Mouse (Mus musculus) forebrain, embryonic 10.5 days (tissue): Measurements from ENCODE around the gene Apoa1. TPM values are rescaled to one million over a fixed set of nuclear protein-coding genes. Genes with fewer than 3 reads are reported as not detected.

ENCODE experiments used
- DNase-seq: peaks from one replicate; pipeline ENCODE4 v3.0.0-alpha.2; 2017; ENCODE audit warnings: low spot score; ENCODE audit errors: extremely low spot score
- H3K27ac ChIP-seq: fragments of 300-500 bp; sonication (generic); 2 replicates; pipeline ENCODE4 v1.5.1; 2016; ENCODE audit warnings: mild to moderate bottlenecking
- H3K27me3 ChIP-seq: fragments of 300-500 bp; sonication (generic); 2 replicates; pipeline ENCODE4 v1.6.1; 2016; ENCODE audit warnings: mild to moderate bottlenecking; ENCODE audit not compliant: poor library complexity, severe bottlenecking
- H3K36me3 ChIP-seq: fragments of 300-500 bp; sonication (generic); replicated peaks from 2 replicates; pipeline ENCODE4 v1.6.1; 2016; ENCODE audit warnings: mild to moderate bottlenecking, moderate library complexity
- H3K4me1 ChIP-seq: fragments of 300-500 bp; sonication (generic); 2 replicates; pipeline ENCODE4 v1.6.1; 2016
- H3K4me3 ChIP-seq: fragments of 300-500 bp; sonication (generic); 2 replicates; pipeline ENCODE4 v1.5.1; 2016; ENCODE audit warnings: mild to moderate bottlenecking, moderate library complexity
- H3K9me3 ChIP-seq: fragments of 300-500 bp; sonication (generic); 2 replicates; pipeline ENCODE4 v1.6.1; 2016; ENCODE audit warnings: mild to moderate bottlenecking, moderate library complexity
- WGBS: fragments of 180-500 bp; shearing (Covaris S2); methylation state at CpG from one replicate; pipeline ENCODE4 v1.1.7; 2016; 5-methylcytosine and 5-hydroxymethylcytosine counted together
- polyA plus RNA-seq: library from polyadenylated mRNA; unstranded; fragments of >200 nt; fragmentation: Nextera tagmentation; extraction: Ambion mirVana; gene quantifications from 2 replicates; pipeline ENCODE4 v1.2.1, GENCODE M21; 2016

Gene Apoa1
- polyA plus RNA-seq, 1 experiment from 2014 or later = 0.95 TPM

DNA sequence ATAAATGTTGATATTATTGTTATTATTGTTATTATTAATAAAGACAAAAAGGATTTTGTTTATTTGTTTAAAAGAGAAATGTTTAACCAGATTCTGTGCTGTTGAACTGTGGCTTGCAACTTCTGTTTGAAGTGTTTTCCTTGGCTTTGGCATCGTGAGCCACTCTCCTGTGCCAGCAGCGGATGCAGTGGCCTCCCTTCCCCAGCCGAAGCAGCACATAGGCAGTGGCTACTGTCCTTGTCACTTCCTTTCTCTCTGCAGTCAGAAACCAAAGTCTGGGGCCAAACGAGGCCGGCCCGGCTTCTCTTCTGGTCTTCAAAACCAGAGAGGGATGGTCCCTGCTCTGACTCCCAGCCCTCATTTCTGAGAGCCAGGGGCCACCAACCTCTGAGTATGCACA lies 5.3 kb upstream of the Apoa1 start:
- Histone ChIP-seq H3K4me3 (no peak overlapping the region), H3K27ac (no peak overlapping the region), H3K4me1 (no peaks in the 10 kb centered on the region), H3K27me3 (no peaks in the 10 kb centered on the region), H3K36me3 (peaks cover 47% of the 10 kb centered on the region), H3K9me3 (no peaks in the 10 kb centered on the region)
- 89% methylated on average over 6 of the region's 6 CpGs for WGBS
- DNase-seq = no peak

DNA sequence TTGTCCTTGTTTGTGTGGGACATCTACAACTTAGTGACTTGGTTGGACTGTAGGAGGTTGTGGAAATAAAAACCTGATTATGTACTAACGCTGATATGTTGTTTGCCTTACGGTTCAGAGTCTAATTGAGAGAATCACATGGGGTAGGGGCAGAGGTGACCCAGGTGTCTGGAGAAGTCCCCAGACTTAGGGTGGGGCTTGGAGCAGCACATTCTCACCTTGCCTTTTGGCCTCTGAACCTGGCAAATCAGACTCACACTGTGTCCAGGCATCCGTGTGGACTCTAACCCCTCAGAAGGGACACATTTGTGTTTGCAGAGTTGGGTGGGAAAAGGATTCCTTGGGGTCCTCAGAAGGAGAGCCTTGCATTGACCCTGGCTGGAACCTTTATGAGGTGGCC lies 4.3 kb upstream of the Apoa1 start:
- Histone ChIP-seq H3K4me1 (no peaks in the 10 kb centered on the region), H3K4me3 (no peak overlapping the region), H3K36me3 (peaks cover 43% of the 10 kb centered on the region), H3K27me3 (peaks cover 6% of the 10 kb centered on the region; the same call in 1 of the 2 replicates), H3K9me3 (no peaks in the 10 kb centered on the region), H3K27ac (no peak overlapping the region)
- WGBS = 96% methylated on average over 3 of the region's 3 CpGs
- DNase-seq = no peak

DNA sequence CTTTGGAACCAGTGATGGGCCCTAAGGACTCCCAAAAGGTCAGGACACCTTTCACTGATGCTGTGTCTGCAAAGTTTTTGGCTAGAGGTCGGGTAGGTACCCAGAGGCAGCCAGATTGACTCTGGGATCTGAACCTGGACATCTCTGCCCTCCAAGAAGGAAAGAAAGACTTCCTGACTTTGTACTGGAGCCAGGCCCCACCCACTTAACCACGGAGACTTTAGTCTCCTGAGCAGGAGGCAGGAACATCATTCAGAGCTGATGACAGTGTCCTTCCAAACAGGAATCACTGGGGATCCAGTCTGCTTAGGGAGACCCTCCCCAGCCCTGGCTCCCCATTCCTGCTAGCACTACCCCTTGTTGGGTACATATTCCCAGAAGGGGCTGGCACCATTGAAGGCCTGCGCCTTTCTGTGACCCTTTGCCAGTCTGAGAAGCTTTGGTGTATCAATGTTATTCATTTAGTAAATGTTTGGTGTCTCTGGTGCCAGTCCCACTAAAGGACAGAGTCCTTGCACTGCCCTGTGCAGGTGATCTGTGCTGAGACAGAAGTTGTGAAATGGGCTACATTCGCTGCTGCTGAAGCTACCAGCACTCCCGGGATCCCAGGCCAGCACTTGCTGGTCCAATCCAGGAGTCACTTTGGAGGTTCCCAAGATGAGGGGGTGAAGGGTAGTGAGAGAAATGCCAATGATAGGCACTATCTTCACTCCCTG lies 3.3 kb upstream of the Apoa1 start:
- no peak overlapping the region for H3K27ac ChIP-seq
- DNase-seq = no peak
- no peaks in the 10 kb centered on the region for H3K9me3 ChIP-seq
- H3K4me1 ChIP-seq = peaks cover 7% of the 10 kb centered on the region
- H3K36me3 ChIP-seq = peaks cover 33% of the 10 kb centered on the region
- H3K27me3 ChIP-seq = peaks cover 10% of the 10 kb centered on the region; the same call in 1 of the 2 replicates
- H3K4me3 ChIP-seq = no peak overlapping the region
- 69% methylated on average over 5 of the region's 5 CpGs for WGBS

DNA sequence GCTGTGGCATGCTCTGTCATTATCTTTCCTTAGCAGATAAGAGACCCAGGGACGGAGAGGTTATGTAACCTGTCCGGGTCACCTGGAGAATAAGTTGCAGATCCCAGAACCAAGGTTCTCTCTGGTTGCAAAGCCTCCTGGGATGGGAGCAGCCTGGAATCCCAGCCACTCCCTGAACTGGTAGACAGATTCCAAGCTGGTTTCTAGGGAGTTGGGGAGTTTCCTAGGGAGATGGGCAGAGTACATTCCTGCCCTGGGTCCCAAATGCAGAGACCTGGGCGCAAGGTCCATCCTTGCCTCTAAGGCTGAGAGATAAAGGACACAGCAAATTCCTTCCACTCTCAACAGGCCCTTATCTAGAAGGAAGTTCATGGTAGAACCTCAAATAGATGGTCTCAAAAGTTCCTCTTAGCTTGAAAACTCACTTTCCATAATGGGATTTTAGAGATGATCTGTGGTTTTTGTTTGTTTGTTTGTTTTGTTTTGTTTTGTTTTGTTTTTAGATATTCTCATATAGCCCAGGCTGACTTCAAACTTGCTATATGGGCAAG lies 1.2 kb upstream of the Apoa1 start:
- 89% methylated on average over 3 of the region's 3 CpGs for WGBS
- Histone ChIP-seq H3K4me3 (no peak overlapping the region), H3K9me3 (no peaks in the 10 kb centered on the region), H3K27ac (no peak overlapping the region), H3K27me3 (peaks cover 27% of the 10 kb centered on the region), H3K36me3 (peaks cover 13% of the 10 kb centered on the region), H3K4me1 (peaks cover 16% of the 10 kb centered on the region)
- no peak for DNase-seq

DNA sequence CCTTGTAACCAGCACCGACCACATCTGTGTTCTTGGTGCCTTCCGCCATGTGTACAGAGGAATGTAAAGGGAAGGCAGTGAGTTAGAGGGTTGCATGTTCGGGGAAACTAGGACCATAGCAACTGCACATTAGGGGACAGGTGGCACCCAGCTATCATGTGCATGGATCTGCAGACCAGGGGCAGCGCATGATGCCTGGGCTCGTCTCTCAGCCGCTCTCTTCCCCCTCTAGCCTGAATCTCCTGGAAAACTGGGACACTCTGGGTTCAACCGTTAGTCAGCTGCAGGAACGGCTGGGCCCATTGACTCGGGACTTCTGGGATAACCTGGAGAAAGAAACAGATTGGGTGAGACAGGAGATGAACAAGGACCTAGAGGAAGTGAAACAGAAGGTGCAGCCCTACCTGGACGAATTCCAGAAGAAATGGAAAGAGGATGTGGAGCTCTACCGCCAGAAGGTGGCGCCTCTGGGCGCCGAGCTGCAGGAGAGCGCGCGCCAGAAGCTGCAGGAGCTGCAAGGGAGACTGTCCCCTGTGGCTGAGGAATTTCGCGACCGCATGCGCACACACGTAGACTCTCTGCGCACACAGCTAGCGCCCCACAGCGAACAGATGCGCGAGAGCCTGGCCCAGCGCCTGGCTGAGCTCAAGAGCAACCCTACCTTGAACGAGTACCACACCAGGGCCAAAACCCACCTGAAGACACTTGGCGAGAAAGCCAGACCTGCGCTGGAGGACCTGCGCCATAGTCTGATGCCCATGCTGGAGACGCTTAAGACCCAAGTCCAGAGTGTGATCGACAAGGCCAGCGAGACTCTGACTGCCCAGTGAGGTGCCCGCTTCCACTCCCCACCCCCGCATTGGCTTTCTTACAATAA lies 1.4 kb downstream of the Apoa1 start:
- Histone ChIP-seq H3K36me3 (no peaks in the 10 kb centered on the region), H3K4me3 (peak overlapping the region; percentile 61), H3K9me3 (no peaks in the 10 kb centered on the region), H3K27me3 (peaks cover 31% of the 10 kb centered on the region), H3K4me1 (peaks cover 16% of the 10 kb centered on the region), H3K27ac (peak overlapping the region; percentile 86)
- WGBS = 15% methylated on average over 37 of the region's 37 CpGs
- peak; percentile 83 for DNase-seq

DNA sequence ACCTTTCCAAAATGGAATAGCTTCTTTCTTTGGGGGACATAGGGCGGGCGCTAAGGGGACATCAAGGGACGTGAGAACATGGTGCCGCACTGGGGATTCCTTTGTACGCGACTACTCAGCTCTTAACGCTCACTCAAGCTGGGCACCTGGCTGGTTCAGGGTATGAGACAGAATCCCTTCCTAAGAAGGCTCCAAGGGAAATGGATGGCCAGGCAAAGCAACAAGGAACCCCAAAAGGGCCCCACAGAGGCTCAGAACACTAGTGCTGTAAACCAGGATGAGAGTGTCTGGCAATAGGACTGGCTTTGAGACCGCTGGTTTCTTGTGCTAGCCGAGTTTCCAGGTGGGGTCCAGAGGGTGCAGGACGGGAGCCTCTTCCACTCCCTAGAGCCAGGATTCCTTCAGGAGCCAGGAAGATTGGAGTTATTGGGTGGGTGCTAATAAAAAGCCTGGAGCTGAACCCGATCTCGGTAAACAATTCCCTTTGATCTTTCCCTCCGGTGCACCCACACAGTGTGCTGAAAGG lies 2.1 kb downstream of the Apoa1 start:
- Histone ChIP-seq H3K27me3 (peaks cover 31% of the 10 kb centered on the region), H3K4me1 (peaks cover 23% of the 10 kb centered on the region), H3K36me3 (no peaks in the 10 kb centered on the region), H3K27ac (peak overlapping the region; percentile 86), H3K9me3 (no peaks in the 10 kb centered on the region), H3K4me3 (peak overlapping the region; percentile 61)
- WGBS = 25% methylated on average over 13 of the region's 13 CpGs
- no peak for DNase-seq

DNA sequence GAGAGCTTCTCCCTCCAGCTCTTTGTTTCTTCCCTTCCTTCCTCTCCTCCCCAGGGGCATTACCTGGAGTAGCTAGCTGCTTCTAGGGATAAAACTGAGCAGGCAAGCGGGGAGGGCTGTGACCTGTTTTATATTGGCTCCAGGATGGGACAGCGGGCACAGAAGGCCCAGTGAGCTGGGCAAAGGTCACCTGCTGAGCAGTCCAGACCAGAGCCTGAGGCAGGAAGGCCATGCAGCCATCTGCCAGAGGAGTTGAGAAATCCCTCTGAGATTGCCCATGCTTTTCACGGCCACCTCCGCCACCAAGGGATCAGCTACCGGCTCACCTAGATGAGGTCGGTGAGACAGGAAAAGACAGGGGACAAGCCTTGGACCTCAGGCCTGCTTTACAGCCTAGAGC lies 6.8 kb downstream of the Apoa1 start:
- H3K27me3 ChIP-seq = peaks cover 20% of the 10 kb centered on the region
- H3K27ac ChIP-seq = peak overlapping the region; percentile 46
- DNase-seq = no peak
- 88% methylated on average over 6 of the region's 6 CpGs for WGBS
- peaks cover 18% of the 10 kb centered on the region for H3K4me1 ChIP-seq
- H3K9me3 ChIP-seq = no peaks in the 10 kb centered on the region
- no peaks in the 10 kb centered on the region for H3K36me3 ChIP-seq
- no peak overlapping the region for H3K4me3 ChIP-seq

DNA sequence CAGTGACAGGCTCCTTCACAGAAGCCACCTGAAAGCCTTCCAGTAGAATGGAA lies 7.0 kb downstream of the Apoa1 start, which contains the start of gene Apoc3:
Apoc3 (minus strand) TSS at position 41 of the 53 bp plus-strand sequence.
- H3K36me3 ChIP-seq = no peaks in the 10 kb centered on the region
- no peak for DNase-seq
- H3K4me3 ChIP-seq = no peak within 1 kb of the TSS
- H3K27me3 ChIP-seq = peaks cover 19% of the 10 kb centered on the region
- H3K9me3 ChIP-seq = no peaks in the 10 kb centered on the region
- peak within 1 kb of the TSS; percentile 46 for H3K27ac ChIP-seq
- H3K4me1 ChIP-seq = peaks cover 16% of the 10 kb centered on the region

DNA sequence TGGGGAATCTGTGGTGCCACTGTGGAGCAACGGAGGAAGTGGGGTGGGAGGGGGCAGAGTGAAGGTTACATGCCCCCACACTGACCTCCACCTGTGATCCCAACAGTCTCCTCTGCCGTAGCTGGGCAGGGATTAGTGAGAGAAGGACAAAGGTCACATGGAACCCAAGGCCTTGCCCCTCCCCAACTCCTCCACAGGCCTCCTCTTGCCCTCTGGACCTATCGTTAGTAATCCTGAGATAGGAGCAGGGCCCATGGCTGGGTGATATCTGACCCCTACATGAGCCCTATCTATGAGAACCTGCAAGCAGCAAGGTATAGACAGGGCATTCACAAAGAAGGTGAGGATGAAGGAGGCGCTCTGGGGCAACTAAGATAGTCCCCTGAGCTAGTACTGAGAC lies 7.3 kb downstream of the Apoa1 start:
- peaks cover 17% of the 10 kb centered on the region for H3K27me3 ChIP-seq
- H3K4me1 ChIP-seq = peaks cover 14% of the 10 kb centered on the region
- no peak overlapping the region for H3K4me3 ChIP-seq
- no peaks in the 10 kb centered on the region for H3K36me3 ChIP-seq
- H3K9me3 ChIP-seq = no peaks in the 10 kb centered on the region
- peak overlapping the region; percentile 46; the same call in 1 of the 2 replicates for H3K27ac ChIP-seq
- no peak for DNase-seq
- WGBS = 52% methylated on average over 4 of the region's 4 CpGs

DNA sequence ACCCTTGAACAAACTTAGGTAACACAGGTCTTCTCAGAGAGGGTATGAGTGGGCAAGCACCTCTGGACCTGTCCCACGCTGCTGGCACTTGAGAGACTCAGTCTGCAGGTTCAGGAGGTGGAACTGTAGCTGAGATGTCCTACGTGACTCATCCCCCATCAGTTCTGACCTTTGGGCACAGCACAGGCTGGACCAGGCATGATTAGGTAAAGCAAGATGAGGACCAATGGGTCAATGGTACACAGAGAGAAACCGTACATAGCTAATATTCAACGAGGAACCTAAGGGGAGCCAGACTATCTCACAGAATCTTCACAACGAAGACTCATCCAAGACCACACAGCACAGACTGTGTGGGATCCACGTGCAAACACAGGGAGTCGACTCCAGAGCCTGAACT lies 10.5 kb downstream of the Apoa1 start:
- Histone ChIP-seq H3K4me1 (peaks cover 19% of the 10 kb centered on the region), H3K36me3 (no peaks in the 10 kb centered on the region), H3K27ac (no peak overlapping the region), H3K27me3 (0 out of 2 replicates have a peak, but pooled peaks cover 9% of the 10 kb centered on the region), H3K9me3 (no peaks in the 10 kb centered on the region), H3K4me3 (no peak overlapping the region)
- 90% methylated on average over 7 of the region's 7 CpGs for WGBS
- no peak for DNase-seq

DNA sequence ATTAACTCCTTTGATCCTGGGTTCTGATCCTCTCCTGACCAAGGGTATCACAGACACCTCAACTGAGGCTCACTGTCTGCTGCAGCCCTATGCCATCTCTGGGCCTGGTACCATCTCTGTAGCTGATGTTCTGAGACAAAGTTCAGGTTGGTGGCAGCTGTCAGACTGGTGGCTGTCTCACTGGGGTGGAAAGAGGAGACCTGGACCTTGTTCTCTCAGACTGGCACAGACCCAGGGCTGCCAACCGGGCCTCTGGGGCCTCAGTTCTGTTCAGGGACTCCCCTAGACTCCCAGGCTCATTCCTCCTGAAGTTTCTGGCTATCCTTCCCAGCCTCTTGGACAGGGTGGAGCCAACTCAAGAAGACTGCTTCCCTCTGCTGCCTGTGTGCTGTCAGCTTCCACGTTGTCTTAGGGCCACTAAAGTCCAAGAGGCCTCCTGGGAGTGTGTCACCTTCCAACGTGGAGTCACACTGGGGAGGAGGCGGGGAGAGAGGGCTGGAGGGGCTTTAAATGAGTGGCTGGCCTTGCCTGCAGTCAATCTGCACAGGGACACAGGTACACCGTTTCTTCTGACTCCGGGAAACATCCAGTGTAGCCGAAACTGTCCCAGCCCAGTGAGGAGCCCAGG lies 12.3 kb downstream of the Apoa1 start, which contains the start of gene Apoa4:
Apoa4 (plus strand) TSS at position 171 of the 628 bp plus-strand sequence.
- Histone ChIP-seq H3K4me3 (no peak within 1 kb of the TSS), H3K36me3 (no peaks in the 10 kb centered on the region), H3K27ac (peak within 1 kb of the TSS; percentile 4; the same call in 1 of the 2 replicates), H3K9me3 (no peaks in the 10 kb centered on the region), H3K27me3 (0 out of 2 replicates have a peak, but pooled peaks cover 6% of the 10 kb centered on the region), H3K4me1 (peaks cover 11% of the 10 kb centered on the region; the same call in 1 of the 2 replicates)
- WGBS = 72% methylated on average over 7 of the region's 7 CpGs
- DNase-seq = no peak

DNA sequence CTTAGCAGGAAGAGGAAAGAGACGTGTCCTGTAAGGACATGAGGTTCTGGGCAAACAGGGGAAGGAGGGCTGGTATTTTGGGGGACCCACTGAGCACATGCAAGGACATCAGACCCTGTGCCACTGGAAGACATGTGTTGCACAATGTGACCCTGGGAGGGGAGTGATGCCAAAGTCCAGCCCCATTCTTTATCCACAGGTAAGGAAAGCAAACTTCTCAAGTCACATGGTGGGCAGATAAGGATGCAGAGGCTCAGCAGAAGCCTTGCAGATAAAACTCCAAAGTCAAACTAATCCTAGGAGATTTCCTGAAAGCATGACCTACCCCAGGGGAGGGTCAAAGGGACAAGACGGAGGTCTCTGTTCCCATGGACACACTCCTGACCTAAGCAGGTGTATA lies 13.4 kb downstream of the Apoa1 start:
- no peak overlapping the region for H3K27ac ChIP-seq
- no peak for DNase-seq
- no peaks in the 10 kb centered on the region for H3K9me3 ChIP-seq
- H3K36me3 ChIP-seq = no peaks in the 10 kb centered on the region
- H3K4me1 ChIP-seq = peaks cover 9% of the 10 kb centered on the region; the same call in 1 of the 2 replicates
- WGBS = 80% methylated on average over 2 of the region's 2 CpGs
- H3K27me3 ChIP-seq = 0 out of 2 replicates have a peak, but pooled peaks cover 6% of the 10 kb centered on the region
- H3K4me3 ChIP-seq = no peak overlapping the region
